Mouse (Mus musculus) CH12.LX (cell line): Measurements from ENCODE around the gene Igsf21. TPM values are rescaled to one million over a fixed set of nuclear protein-coding genes. Genes with fewer than 3 reads are reported as not detected.
A peak's percentile ranks its signal among the peaks of the same experiment; 100 is the strongest.

Source experiments
- DNase-seq: peaks from one replicate; pipeline ENCODE4 v3.0.0-alpha.2; 2013; ENCODE audit errors: extremely low read depth
- H3K27ac ChIP-seq: 2 replicates; pipeline ENCODE4 v1.5.1; 2012; ENCODE audit warnings: low read depth, mild to moderate bottlenecking, control low read depth, moderate library complexity; ENCODE audit not compliant: insufficient read depth
- H3K27me3 ChIP-seq: replicated peaks from 2 replicates; pipeline ENCODE3; 2012; ENCODE audit warnings: inconsistent platforms
- H3K36me3 ChIP-seq, 2 experiments: replicated peaks in 1 of 2; 2 replicates each; pipeline versions ENCODE3 to v1.6.1; 2012; ENCODE audit warnings: inconsistent platforms in 1 of 2, low read length in 1 of 2, mild to moderate bottlenecking in 1 of 2, mixed read lengths in 1 of 2, moderate library complexity in 1 of 2; ENCODE audit not compliant: control insufficient read depth in 1 of 2, insufficient read depth in 1 of 2
- H3K4me1 ChIP-seq, 2 experiments: 2 replicates each; pipeline ENCODE4 v1.6.1; 2012; ENCODE audit warnings: inconsistent platforms in 1 of 2, moderate library complexity in 1 of 2; ENCODE audit not compliant: insufficient read depth in 2 of 2, control insufficient read depth in 1 of 2
- H3K4me2 ChIP-seq: 2 replicates; pipeline ENCODE4 v1.6.1; 2012; ENCODE audit warnings: low read depth, mild to moderate bottlenecking, control low read depth; ENCODE audit not compliant: poor library complexity, insufficient read depth, severe bottlenecking
- H3K4me3 ChIP-seq, 3 experiments: fragments of 150-350 bp in 1 of 3; sonication (generic) in 1 of 3; replicated peaks in 1 of 3; 2 replicates each; pipeline versions ENCODE3 to v1.5.1; 2011 to 2012; ENCODE audit warnings: low read depth in 2 of 3, low read length in 2 of 3, mild to moderate bottlenecking in 2 of 3, moderate library complexity in 2 of 3, control low read depth in 1 of 3, improper control_type of control experiment in 1 of 3, inconsistent platforms in 1 of 3, mixed read lengths in 1 of 3; ENCODE audit not compliant: poor library complexity in 1 of 3
- H3K79me2 ChIP-seq: replicated peaks from 2 replicates; pipeline ENCODE4 v1.6.1; 2012; ENCODE audit warnings: mild to moderate bottlenecking, moderate library complexity; ENCODE audit not compliant: control insufficient read depth, poor library complexity, insufficient read depth, severe bottlenecking; ENCODE audit errors: extremely low read depth
- H3K9ac ChIP-seq: 2 replicates; pipeline ENCODE4 v1.6.1; 2012; ENCODE audit warnings: low read depth, mild to moderate bottlenecking, control low read depth, moderate library complexity; ENCODE audit not compliant: insufficient read depth
- H3K9me3 ChIP-seq: replicated peaks from 2 replicates; pipeline ENCODE3; 2012; ENCODE audit warnings: low read length, inconsistent platforms, mixed read lengths
- CTCF ChIP-seq, 2 experiments: IDR thresholded peaks in 1 of 2; conservative IDR thresholded peaks in 1 of 2; 2 replicates each; pipeline ENCODE4 v1.5.1; 2011 to 2012; ENCODE audit warnings: low read depth in 2 of 2, low read length in 2 of 2, improper control_type of control experiment in 1 of 2, inconsistent platforms in 1 of 2, mild to moderate bottlenecking in 1 of 2, moderate library complexity in 1 of 2
- ETS1 ChIP-seq: conservative IDR thresholded peaks from 2 replicates; pipeline ENCODE4 v1.6.1; 2012; ENCODE audit warnings: low read depth, mild to moderate bottlenecking, inconsistent platforms, low read length, improper control_type of control experiment, moderate library complexity
- MAX ChIP-seq: IDR thresholded peaks from 2 replicates; pipeline ENCODE4 v1.6.1; 2011; ENCODE audit warnings: low read length, improper control_type of control experiment
- UBTF ChIP-seq: IDR thresholded peaks from 2 replicates; pipeline ENCODE4 v1.6.1; 2012; ENCODE audit warnings: low read depth, mild to moderate bottlenecking, inconsistent platforms, low read length, improper control_type of control experiment, moderate library complexity
- ZMIZ1 ChIP-seq: IDR thresholded peaks from 2 replicates; pipeline ENCODE4 v1.6.1; 2012; ENCODE audit warnings: low read depth, mild to moderate bottlenecking, inconsistent platforms, low read length, improper control_type of control experiment
- ZNF384 ChIP-seq: IDR thresholded peaks from 2 replicates; pipeline ENCODE4 v1.6.1; 2012; ENCODE audit warnings: low read depth, low read length, improper control_type of control experiment, inconsistent platforms
- dilution Hi-C: fragments of 300-500 bp; cut with MboI; formaldehyde crosslinking; loops from 2 replicates; pipeline ENCODE4 v1.14.3; 2020; ENCODE audit warnings: low sequenced_read_pairs; ENCODE audit not compliant: extremely low pct_unique_long_range_greater_than_20kb, extremely low pct_ligation_motif_present
- in situ Hi-C: fragments of 300-500 bp; cut with MboI; formaldehyde crosslinking; loops from 3 replicates; pipeline ENCODE4 v1.14.3; 2019; ENCODE audit warnings: low sequenced_read_pairs, low pct_ligation_motif_present, low pct_unique_long_range_greater_than_20kb, mixed read lengths
- polyA plus RNA-seq: library from polyadenylated mRNA; unstranded; fragments of >175 nt; gene quantifications from 2 replicates; pipeline ENCODE4 v1.2.1, GENCODE M21; 2012; ENCODE audit warnings: low read depth; ENCODE audit not compliant: insufficient read length
- total RNA-seq, 2 experiments: library from RNA; depleted of rRNA; stranded (reverse); fragments of 300-350 nt in 1 of 2; fragments of >200 nt in 1 of 2; gene quantifications; 2 replicates each; pipeline ENCODE4 v1.2.3; 2012 to 2014

Gene Igsf21
- total and polyA plus RNA-seq, 3 experiments: not detected

GRCm38 (mm10) chr4:140143884-140144525 is 102.6 kb downstream of the Igsf21 start:
- H3K4me1 ChIP-seq: no peaks in the 10 kb centered on the region
- dilution Hi-C loops (no loop called here), in situ Hi-C loops (no loop called here)
- peaks cover 4% of the 10 kb centered on the region for H3K27me3 ChIP-seq
- H3K36me3 ChIP-seq: no peaks in the 10 kb centered on the region
- TF ChIP-seq CTCF (conservative IDR thresholded peaks at IDR 0.05 in 1 of 2, IDR thresholded peaks at IDR 0.05 in 1 of 2; ENCODE audit: low read depth in 2 of 2, low read length in 2 of 2) (peak in 1 of 2 experiments; percentile 7; a peak in 1 of 4 replicates), ZMIZ1 (no peak), UBTF (no peak), ETS1 (no peak), ZNF384 (no peak)
- peaks cover 71% of the 10 kb centered on the region for H3K9me3 ChIP-seq
- DNase-seq: no peak
- H3K9ac ChIP-seq: no peak overlapping the region
- no peak overlapping the region for H3K4me3 ChIP-seq
- no peak overlapping the region for H3K4me2 ChIP-seq
- H3K79me2 ChIP-seq: no peaks in the 10 kb centered on the region
- no peak overlapping the region for H3K27ac ChIP-seq

GRCm38 (mm10) chr4:140143178-140143577 is 103.4 kb downstream of the Igsf21 start:
- Histone ChIP-seq H3K9ac (no peak overlapping the region), H3K9me3 (peaks cover 79% of the 10 kb centered on the region), H3K27me3 (peaks cover 4% of the 10 kb centered on the region), H3K4me1 (no peaks in the 10 kb centered on the region), H3K4me2 (no peak overlapping the region), H3K79me2 (no peaks in the 10 kb centered on the region), H3K36me3 (no peaks in the 10 kb centered on the region), H3K27ac (no peak overlapping the region), H3K4me3 (no peak overlapping the region)
- TF ChIP-seq UBTF (no peak), CTCF (conservative IDR thresholded peaks at IDR 0.05 in 1 of 2, IDR thresholded peaks at IDR 0.05 in 1 of 2; ENCODE audit: low read depth in 2 of 2, low read length in 2 of 2) (0 out of 4 replicates have a peak, but pooled peaks of 1 of the 2 experiments have one; percentile 5)
- no peak for DNase-seq
- dilution Hi-C loops (no loop called here), in situ Hi-C loops (no loop called here)

DNA sequence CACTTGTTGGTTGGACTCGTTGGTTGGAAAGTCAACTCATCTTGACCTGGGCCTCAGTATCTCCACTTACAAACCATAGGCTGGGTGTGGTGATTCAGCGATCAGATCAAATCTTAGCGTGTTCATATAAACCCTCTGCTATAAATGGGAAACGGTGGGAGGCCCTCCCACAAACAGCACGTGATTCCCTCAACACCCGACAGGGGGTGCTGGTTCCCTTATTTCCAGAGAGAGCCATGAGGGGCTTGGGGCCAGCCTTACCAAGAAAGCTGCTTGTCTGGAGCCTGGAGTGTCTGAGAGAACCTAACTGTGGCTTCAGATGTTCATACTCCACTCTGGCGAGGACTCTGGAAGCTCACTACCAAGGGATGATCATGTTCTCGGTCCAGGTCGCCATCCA is 106.1 kb downstream of the Igsf21 start:
- H3K9ac ChIP-seq: no peak overlapping the region
- in situ Hi-C loops: no loop called here
- H3K4me3 ChIP-seq: no peak overlapping the region
- peaks cover 1% of the 10 kb centered on the region for H3K27me3 ChIP-seq
- H3K79me2 ChIP-seq: no peaks in the 10 kb centered on the region
- H3K36me3 ChIP-seq: no peaks in the 10 kb centered on the region
- no peak overlapping the region for H3K27ac ChIP-seq
- TF ChIP-seq UBTF: no peak
- TF ChIP-seq MAX: no peak
- TF ChIP-seq CTCF (conservative IDR thresholded peaks at IDR 0.05 in 1 of 2, IDR thresholded peaks at IDR 0.05 in 1 of 2; ENCODE audit: low read depth in 2 of 2, low read length in 2 of 2): peak in 1 of 2 experiments; percentile 9; a peak in 1 of 4 replicates
- no peak overlapping the region for H3K4me2 ChIP-seq
- dilution Hi-C loops: no loop called here
- H3K9me3 ChIP-seq: peaks cover 83% of the 10 kb centered on the region
- H3K4me1 ChIP-seq: no peaks in the 10 kb centered on the region
- DNase-seq: no peak
